Mouse (Mus musculus) cerebellum, adult 2 months (tissue): ENCODE measurements around the gene Rcan2. TPM values are rescaled to one million over a fixed set of nuclear protein-coding genes. Genes with fewer than 3 reads are reported as not detected.

Experiments
- DNase-seq, 2 experiments: peaks; one replicate each; pipeline ENCODE4 v3.0.0; 2021
- H3K27ac ChIP-seq: fragments of 200-500 bp; 2 replicates; pipeline ENCODE4 v1.5.1; 2012; ENCODE audit warnings: low read length, control low read depth, inconsistent platforms; ENCODE audit not compliant: insufficient read depth
- H3K27me3 ChIP-seq: fragments of 200-500 bp; 2 replicates; pipeline ENCODE4 v1.6.1; 2012; ENCODE audit warnings: inconsistent platforms, mild to moderate bottlenecking, low read length, moderate library complexity; ENCODE audit not compliant: control insufficient read depth, insufficient read depth
- H3K4me1 ChIP-seq: fragments of 200-500 bp; 2 replicates; pipeline ENCODE4 v1.6.1; 2011; ENCODE audit warnings: low read length; ENCODE audit not compliant: control insufficient read depth, insufficient read depth
- H3K4me3 ChIP-seq: fragments of 200-500 bp; replicated peaks from 2 replicates; pipeline ENCODE3; 2011; ENCODE audit warnings: mild to moderate bottlenecking, low read depth, low read length, control low read depth; ENCODE audit not compliant: insufficient read depth
- CTCF ChIP-seq: fragments of 200-500 bp; IDR thresholded peaks from 2 replicates; pipeline ENCODE4 v1.5.1; 2011; ENCODE audit warnings: low read depth, mild to moderate bottlenecking, control low read depth, low read length, moderate library complexity, borderline replicate concordance; ENCODE audit not compliant: insufficient read depth
- POLR2A ChIP-seq: fragments of 200-500 bp; IDR thresholded peaks from 2 replicates; pipeline ENCODE4 v1.6.1; 2011; ENCODE audit warnings: low read length, control low read depth, borderline replicate concordance; ENCODE audit not compliant: insufficient read depth
- WGBS: fragments of 180-500 bp; shearing (Covaris S2); methylation state at CpG from one replicate; pipeline ENCODE4 v1.1.7; 2018; 5-methylcytosine and 5-hydroxymethylcytosine counted together
- polyA plus RNA-seq: library from polyadenylated mRNA; depleted of rRNA; stranded (reverse); fragments of >200 nt; gene quantifications from 2 replicates; pipeline ENCODE4 v1.2.3, GENCODE M21; 2012; rRNA removed

Rcan2 gene
- 171 and 206 TPM in 2 replicates for polyA plus RNA-seq

GRCm38 (mm10) chr17:43801077-43801476 lies at the start of gene Rcan2:
Gene Rcan2, plus strand, starts transcription at chr17:43801351.
- Histone ChIP-seq H3K4me3 (peak within 1 kb of the TSS; percentile 60), H3K27ac (peak within 1 kb of the TSS; percentile 71), H3K4me1 (no peaks in the 10 kb centered on the region), H3K27me3 (no peaks in the 10 kb centered on the region)
- TF ChIP-seq POLR2A (no peak), CTCF (peak; percentile 92)
- DNase-seq, result peak; percentile 83 to 84
- WGBS, result 2% methylated on average over 7 of the region's 7 CpGs

- no peak overlapping the region for H3K27ac ChIP-seq
- TF ChIP-seq POLR2A (no peak), CTCF (no peak)
- 27% methylated on average over 1 of the region's 1 CpGs for WGBS
- no peak for DNase-seq
- H3K4me1 ChIP-seq, result no peaks in the 10 kb centered on the region
- H3K27me3 ChIP-seq, result no peaks in the 10 kb centered on the region
- no peak overlapping the region for H3K4me3 ChIP-seq
Observed at GRCm38 (mm10) chr17:43752811-43753210, 48.3 kb upstream of the Rcan2 start.

DNA sequence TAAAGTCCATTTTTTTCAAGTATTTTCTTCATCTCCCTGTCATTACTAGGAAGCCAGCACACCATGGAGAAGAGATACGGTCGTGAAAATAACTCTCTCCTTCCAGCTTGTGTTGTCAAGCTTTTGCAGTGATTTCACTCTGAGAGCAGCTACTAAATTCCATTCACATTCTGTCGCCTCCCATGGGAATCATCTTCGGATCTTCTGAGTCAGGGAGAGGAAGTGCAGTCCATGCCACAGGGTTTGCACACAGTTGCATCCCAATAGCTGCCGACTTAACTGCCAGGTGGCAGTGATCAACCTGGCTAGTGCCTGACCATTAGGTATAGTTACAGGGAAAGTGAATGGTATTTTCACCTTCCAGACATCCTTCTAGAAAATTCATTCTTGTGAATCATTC lies 46.5 kb upstream of the Rcan2 start:
- no peak overlapping the region for H3K4me3 ChIP-seq
- H3K27ac ChIP-seq, result no peak overlapping the region
- DNase-seq, result no peak
- no peaks in the 10 kb centered on the region for H3K27me3 ChIP-seq
- 69% methylated on average over 5 of the region's 5 CpGs for WGBS
- TF ChIP-seq CTCF (no peak), POLR2A (no peak)
- H3K4me1 ChIP-seq, result no peaks in the 10 kb centered on the region

DNA sequence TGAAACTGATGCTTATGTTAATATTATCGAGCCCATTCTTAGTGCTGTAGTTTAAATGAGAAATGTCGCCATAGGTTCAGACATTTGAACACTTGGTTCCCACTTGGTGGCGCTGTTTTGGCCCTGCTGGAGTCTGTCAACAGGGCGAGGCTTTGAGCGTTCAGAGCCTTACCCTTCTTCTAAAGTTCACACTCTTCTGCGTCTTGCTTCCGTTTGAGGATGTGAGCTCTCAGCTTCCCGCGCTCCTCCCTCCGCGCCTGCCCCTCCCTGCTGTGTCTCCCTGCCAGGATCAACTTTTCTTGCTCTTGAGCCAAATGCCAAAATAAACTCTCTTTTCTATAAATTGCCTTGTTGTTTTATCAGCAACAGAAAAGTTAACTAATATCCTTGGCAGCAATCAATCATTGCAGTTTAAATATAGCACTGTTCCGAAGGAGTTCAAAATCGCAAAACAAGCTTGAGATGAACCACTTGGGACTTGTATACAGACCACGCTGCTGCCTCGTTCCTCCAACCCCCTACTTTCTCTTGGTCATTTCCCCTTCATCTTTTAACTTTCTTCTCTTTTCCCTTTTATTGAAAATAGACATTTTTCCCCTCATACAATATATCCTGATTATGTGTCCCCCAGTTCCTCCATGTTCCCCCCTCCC lies 42.4 kb upstream of the Rcan2 start:
- 52% methylated on average over 15 of the region's 15 CpGs for WGBS
- no peak for TF ChIP-seq CTCF
- TF ChIP-seq POLR2A, result no peak
- Histone ChIP-seq H3K4me3 (no peak overlapping the region), H3K27ac (no peak overlapping the region), H3K27me3 (no peaks in the 10 kb centered on the region), H3K4me1 (no peaks in the 10 kb centered on the region)
- no peak for DNase-seq

- WGBS, result 43% methylated on average over 4 of the region's 4 CpGs
- no peak for TF ChIP-seq CTCF
- no peak for TF ChIP-seq POLR2A
- no peak overlapping the region for H3K4me3 ChIP-seq
- no peak overlapping the region for H3K27ac ChIP-seq
- no peak for DNase-seq
- no peaks in the 10 kb centered on the region for H3K4me1 ChIP-seq
- no peaks in the 10 kb centered on the region for H3K27me3 ChIP-seq
Observed at GRCm38 (mm10) chr17:43784531-43784930, 16.6 kb upstream of the Rcan2 start.

GRCm38 (mm10) chr17:43788222-43788621 lies 12.9 kb upstream of the Rcan2 start:
- no peak for TF ChIP-seq CTCF
- TF ChIP-seq POLR2A, result no peak
- WGBS, result 85% methylated on average over 5 of the region's 5 CpGs
- Histone ChIP-seq H3K27me3 (no peaks in the 10 kb centered on the region), H3K4me1 (no peaks in the 10 kb centered on the region), H3K4me3 (no peak overlapping the region), H3K27ac (no peak overlapping the region)
- DNase-seq, result no peak

DNA sequence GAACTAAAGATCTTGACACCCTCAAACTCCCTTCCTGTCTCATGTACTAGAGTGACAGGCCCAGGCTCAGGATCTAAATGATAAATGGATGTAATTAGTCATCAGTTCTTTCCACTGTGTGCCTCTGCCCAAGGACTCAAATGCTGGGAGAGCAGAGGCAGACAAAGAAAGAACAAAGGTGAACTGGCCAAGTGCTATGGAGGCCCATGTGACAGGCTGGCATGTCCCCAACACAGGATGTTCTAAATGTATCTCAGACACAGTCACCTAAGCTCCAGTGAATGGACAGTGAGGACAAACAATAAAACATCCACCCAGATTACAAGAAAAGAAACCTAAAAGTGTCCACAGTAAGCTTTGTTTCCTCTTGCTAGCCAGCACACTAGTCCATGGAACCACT lies 11.8 kb upstream of the Rcan2 start:
- no peak overlapping the region for H3K27ac ChIP-seq
- no peaks in the 10 kb centered on the region for H3K27me3 ChIP-seq
- no peak for DNase-seq
- H3K4me3 ChIP-seq, result no peak overlapping the region
- no peaks in the 10 kb centered on the region for H3K4me1 ChIP-seq
- TF ChIP-seq POLR2A (no peak), CTCF (no peak)

DNA sequence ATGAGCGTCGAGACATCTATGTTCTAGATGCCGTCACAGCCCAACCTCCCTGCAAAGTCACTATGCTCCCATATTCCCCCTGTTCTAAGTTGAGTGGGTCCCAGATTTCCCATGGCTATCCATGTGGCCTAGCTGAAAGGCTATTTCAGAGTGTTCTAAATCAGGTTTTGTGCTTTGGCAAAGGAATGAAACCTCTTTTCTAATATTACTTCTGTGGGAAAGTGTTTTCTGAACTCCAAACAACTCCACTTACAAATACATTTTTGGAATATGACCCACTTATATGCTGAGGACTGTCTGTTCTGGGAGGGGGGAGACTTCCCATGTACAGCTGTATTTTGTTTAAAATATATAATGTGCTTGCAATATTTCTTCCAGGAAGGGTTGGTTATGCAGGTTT lies 9.4 kb upstream of the Rcan2 start:
- Histone ChIP-seq H3K27ac (no peak overlapping the region), H3K4me3 (no peak overlapping the region), H3K27me3 (no peaks in the 10 kb centered on the region), H3K4me1 (no peaks in the 10 kb centered on the region)
- no peak for DNase-seq
- WGBS, result 92% methylated on average over 3 of the region's 3 CpGs
- TF ChIP-seq POLR2A, result no peak
- TF ChIP-seq CTCF, result no peak
